Mouse (Mus musculus): ENCODE results near the gene Cript.

The Cript gene

GRCm38 (mm10) chr17:87025269-87025949 is at the start of gene Cript, which contains the start of gene Pigf:
Cript (plus strand) TSS chr17:87025550.
Pigf (minus strand) TSS chr17:87025406.
- DNase-seq (ENCODE audit: low read depth, low spot score), result peak; percentile 97

GRCm38 (mm10) chr17:86976387-86976786 is 49.0 kb upstream of the Cript start:
- no peak for DNase-seq (ENCODE audit: low read depth, low spot score)

- no peak for DNase-seq (ENCODE audit: low read depth, low spot score)
Measured at GRCm38 (mm10) chr17:86978496-86978895, 46.9 kb upstream of the Cript start.

- no peak for DNase-seq (ENCODE audit: low read depth, low spot score)
Measured at GRCm38 (mm10) chr17:86981205-86981604, 44.1 kb upstream of the Cript start.

GRCm38 (mm10) chr17:86981701-86982100 is 43.6 kb upstream of the Cript start:
- DNase-seq (ENCODE audit: low read depth, low spot score), result no peak

- DNase-seq (ENCODE audit: low read depth, low spot score), result no peak
Measured at GRCm38 (mm10) chr17:86982497-86982896, 42.9 kb upstream of the Cript start.

GRCm38 (mm10) chr17:86986449-86987138 is 38.8 kb upstream of the Cript start:
- no peak for DNase-seq (ENCODE audit: low read depth, low spot score)

GRCm38 (mm10) chr17:86988161-86988560 is 37.2 kb upstream of the Cript start:
- DNase-seq (ENCODE audit: low read depth, low spot score), result no peak

GRCm38 (mm10) chr17:86988601-86989184 is 36.7 kb upstream of the Cript start:
- no peak for DNase-seq (ENCODE audit: low read depth, low spot score)

- no peak for DNase-seq (ENCODE audit: low read depth, low spot score)
Measured at GRCm38 (mm10) chr17:86991306-86991705, 34.0 kb upstream of the Cript start.

GRCm38 (mm10) chr17:86997323-86997722 is 28.0 kb upstream of the Cript start:
- no peak for DNase-seq (ENCODE audit: low read depth, low spot score)

GRCm38 (mm10) chr17:87008950-87009349 is 16.4 kb upstream of the Cript start:
- DNase-seq (ENCODE audit: low read depth, low spot score), result no peak

- DNase-seq (ENCODE audit: low read depth, low spot score), result peak; percentile 54
Measured at GRCm38 (mm10) chr17:87011301-87012019, 13.9 kb upstream of the Cript start.

- DNase-seq (ENCODE audit: low read depth, low spot score), result no peak
Measured at GRCm38 (mm10) chr17:87019692-87020091, 5.7 kb upstream of the Cript start.

- DNase-seq (ENCODE audit: low read depth, low spot score), result no peak
Measured at GRCm38 (mm10) chr17:87024491-87025242, 683 bp upstream of the Cript start.

GRCm38 (mm10) chr17:87036141-87037073 is 11.1 kb downstream of the Cript start:
- DNase-seq (ENCODE audit: low read depth, low spot score), result peak; percentile 34

GRCm38 (mm10) chr17:87038496-87038895 is 13.1 kb downstream of the Cript start:
- peak; percentile 68 for DNase-seq (ENCODE audit: low read depth, low spot score)

- DNase-seq (ENCODE audit: low read depth, low spot score), result peak; percentile 72
Measured at GRCm38 (mm10) chr17:87041739-87042138, 16.4 kb downstream of the Cript start.

GRCm38 (mm10) chr17:87044364-87044763 is 19.0 kb downstream of the Cript start:
- DNase-seq (ENCODE audit: low read depth, low spot score), result peak; percentile 88

GRCm38 (mm10) chr17:87044796-87045195 is 19.4 kb downstream of the Cript start:
- no peak for DNase-seq (ENCODE audit: low read depth, low spot score)

Measured in telencephalon, adult 2 months (tissue).